Mouse (Mus musculus): ENCODE results near the gene Akirin2. TPM values are rescaled to one million over a fixed set of nuclear protein-coding genes. Genes with fewer than 3 reads are reported as not detected.

The Akirin2 gene
- total and polyA plus RNA-seq, 2 experiments from 2014 or later, result 85.7 to 103 TPM

GRCm38 (mm10) chr4:34603123-34603522 is 52.4 kb downstream of the Akirin2 start:
- no peak for TF ChIP-seq CTCF (IDR thresholded peaks at IDR 0.05)
- 66% methylated on average over 6 of the region's 6 CpGs for WGBS
- ATAC-seq (ENCODE audit: low FRiP score) (no peak), DNase-seq (ENCODE audit: low spot score) (peak; percentile 67)
- H3K9ac ChIP-seq (replicated peaks; ENCODE audit: low read length, poor library complexity, severe bottlenecking), result no peak overlapping the region
- peaks cover 27% of the 10 kb centered on the region for H3K36me3 ChIP-seq (ENCODE audit: insufficient read depth, low read length)
- no peaks in the 10 kb centered on the region for H3K27me3 ChIP-seq (ENCODE audit: insufficient read depth, low read length)
- no peak overlapping the region for H3K27ac ChIP-seq (ENCODE audit: low read depth, low read length)
- H3K9me3 ChIP-seq (ENCODE audit: low read length), result no peaks in the 10 kb centered on the region
- H3K4me2 ChIP-seq (ENCODE audit: low read depth, low read length, poor library complexity, severe bottlenecking), result no peak overlapping the region
- no peak overlapping the region for H3K4me3 ChIP-seq (ENCODE audit: low read depth, low read length)
- H3K4me1 ChIP-seq (ENCODE audit: insufficient read depth, low read length), result no peaks in the 10 kb centered on the region

GRCm38 (mm10) chr4:34606658-34607057 is 55.9 kb downstream of the Akirin2 start:
- ATAC-seq (ENCODE audit: low FRiP score), result no peak
- Histone ChIP-seq H3K4me2 (ENCODE audit: low read depth, low read length, poor library complexity, severe bottlenecking) (no peak overlapping the region), H3K36me3 (ENCODE audit: insufficient read depth, low read length) (peaks cover 27% of the 10 kb centered on the region), H3K27me3 (ENCODE audit: insufficient read depth, low read length) (no peaks in the 10 kb centered on the region), H3K4me1 (ENCODE audit: insufficient read depth, low read length) (no peaks in the 10 kb centered on the region), H3K27ac (ENCODE audit: low read depth, low read length) (no peak overlapping the region), H3K9ac (replicated peaks; ENCODE audit: low read length, poor library complexity, severe bottlenecking) (no peak overlapping the region), H3K4me3 (ENCODE audit: low read depth, low read length) (no peak overlapping the region), H3K9me3 (ENCODE audit: low read length) (no peaks in the 10 kb centered on the region)
- no peak for TF ChIP-seq CTCF (IDR thresholded peaks at IDR 0.05)
- DNase-seq (ENCODE audit: low spot score), result no peak
- WGBS, result 96% methylated on average over 10 of the region's 10 CpGs

GRCm38 (mm10) chr4:34613571-34614145 is 62.9 kb downstream of the Akirin2 start:
- no peaks in the 10 kb centered on the region for H3K27me3 ChIP-seq (ENCODE audit: insufficient read depth, low read length)
- DNase-seq (ENCODE audit: low spot score) (no peak), ATAC-seq (ENCODE audit: low FRiP score) (no peak)
- H3K4me2 ChIP-seq (ENCODE audit: low read depth, low read length, poor library complexity, severe bottlenecking), result peak overlapping the region; percentile 82
- no peaks in the 10 kb centered on the region for H3K9me3 ChIP-seq (ENCODE audit: low read length)
- peak overlapping the region; percentile 67 for H3K4me3 ChIP-seq (ENCODE audit: low read depth, low read length)
- H3K27ac ChIP-seq (ENCODE audit: low read depth, low read length), result no peak overlapping the region
- peaks cover 6% of the 10 kb centered on the region; the same call in 1 of the 2 replicates for H3K36me3 ChIP-seq (ENCODE audit: insufficient read depth, low read length)
- TF ChIP-seq CTCF (IDR thresholded peaks at IDR 0.05), result no peak
- H3K4me1 ChIP-seq (ENCODE audit: insufficient read depth, low read length), result peaks cover 13% of the 10 kb centered on the region
- 73% methylated on average over 6 of the region's 6 CpGs for WGBS
- peak overlapping the region; percentile 71 for H3K9ac ChIP-seq (replicated peaks; ENCODE audit: low read length, poor library complexity, severe bottlenecking)

GRCm38 (mm10) chr4:34614630-34615094 is 63.9 kb downstream of the Akirin2 start, which contains the start of the genes Orc3 and Rars2:
Gene Orc3, minus strand, starts transcription at chr4:34614944.
Gene Rars2, plus strand, starts transcription at chr4:34614957.
- Histone ChIP-seq H3K9ac (replicated peaks; ENCODE audit: low read length, poor library complexity, severe bottlenecking) (peak within 1 kb of the TSS; percentile 71), H3K27ac (ENCODE audit: low read depth, low read length) (peak within 1 kb of the TSS; percentile 88), H3K36me3 (ENCODE audit: insufficient read depth, low read length) (peaks cover 1% of the 10 kb centered on the region; the same call in 1 of the 2 replicates), H3K9me3 (ENCODE audit: low read length) (no peaks in the 10 kb centered on the region), H3K4me1 (ENCODE audit: insufficient read depth, low read length) (peaks cover 13% of the 10 kb centered on the region), H3K4me3 (ENCODE audit: low read depth, low read length) (peak within 1 kb of the TSS; percentile 67), H3K4me2 (ENCODE audit: low read depth, low read length, poor library complexity, severe bottlenecking) (peak within 1 kb of the TSS; percentile 82), H3K27me3 (ENCODE audit: insufficient read depth, low read length) (no peaks in the 10 kb centered on the region)
- TF ChIP-seq CTCF (IDR thresholded peaks at IDR 0.05), result peak; percentile 55
- ATAC-seq (ENCODE audit: low FRiP score) (peak; percentile 98), DNase-seq (ENCODE audit: low spot score) (peak; percentile 89)
- WGBS, result under 1% methylated on average over 38 of the region's 42 CpGs

GRCm38 (mm10) chr4:34615303-34615702 is 64.6 kb downstream of the Akirin2 start:
- no peaks in the 10 kb centered on the region for H3K27me3 ChIP-seq (ENCODE audit: insufficient read depth, low read length)
- H3K27ac ChIP-seq (ENCODE audit: low read depth, low read length), result peak overlapping the region; percentile 88
- H3K4me1 ChIP-seq (ENCODE audit: insufficient read depth, low read length), result peaks cover 13% of the 10 kb centered on the region
- ATAC-seq (ENCODE audit: low FRiP score), result peak; percentile 38; the same call in 1 of the 2 replicates
- H3K36me3 ChIP-seq (ENCODE audit: insufficient read depth, low read length), result no peaks in the 10 kb centered on the region
- H3K4me3 ChIP-seq (ENCODE audit: low read depth, low read length), result peak overlapping the region; percentile 67
- no peak for TF ChIP-seq CTCF (IDR thresholded peaks at IDR 0.05)
- DNase-seq (ENCODE audit: low spot score), result peak; percentile 12
- H3K9ac ChIP-seq (replicated peaks; ENCODE audit: low read length, poor library complexity, severe bottlenecking), result peak overlapping the region; percentile 71
- no peaks in the 10 kb centered on the region for H3K9me3 ChIP-seq (ENCODE audit: low read length)
- peak overlapping the region; percentile 82 for H3K4me2 ChIP-seq (ENCODE audit: low read depth, low read length, poor library complexity, severe bottlenecking)
- WGBS, result 2% methylated on average over 13 of the region's 13 CpGs

GRCm38 (mm10) chr4:34616146-34616545 is 65.4 kb downstream of the Akirin2 start:
- ATAC-seq (ENCODE audit: low FRiP score), result no peak
- peak overlapping the region; percentile 82 for H3K4me2 ChIP-seq (ENCODE audit: low read depth, low read length, poor library complexity, severe bottlenecking)
- H3K27ac ChIP-seq (ENCODE audit: low read depth, low read length), result no peak overlapping the region; the same call in 1 of the 2 replicates
- H3K9ac ChIP-seq (replicated peaks; ENCODE audit: low read length, poor library complexity, severe bottlenecking), result peak overlapping the region; percentile 71
- no peak for DNase-seq (ENCODE audit: low spot score)
- 51% methylated on average over 8 of the region's 8 CpGs for WGBS
- H3K36me3 ChIP-seq (ENCODE audit: insufficient read depth, low read length), result no peaks in the 10 kb centered on the region
- peak overlapping the region; percentile 67 for H3K4me3 ChIP-seq (ENCODE audit: low read depth, low read length)
- no peak for TF ChIP-seq CTCF (IDR thresholded peaks at IDR 0.05)
- peaks cover 13% of the 10 kb centered on the region for H3K4me1 ChIP-seq (ENCODE audit: insufficient read depth, low read length)
- H3K27me3 ChIP-seq (ENCODE audit: insufficient read depth, low read length), result no peaks in the 10 kb centered on the region
- no peaks in the 10 kb centered on the region for H3K9me3 ChIP-seq (ENCODE audit: low read length)

Other genes starting within 250 kb of the Akirin2 start
- 57.2 and 76.1 TPM in 2 replicates for gene Orc3, start 64.0 kb downstream of the Akirin2 start, total RNA-seq (2014; rRNA removed)
- 61.3 and 65.0 TPM in 2 replicates for gene Orc3, start 64.0 kb downstream of the Akirin2 start, polyA plus RNA-seq (2015; fragmentation: Nextera tagmentation; extraction: Ambion mirVana)
- 24.1 and 26.7 TPM in 2 replicates for gene Rars2, start 64.0 kb downstream of the Akirin2 start, total RNA-seq (2014; rRNA removed)
- gene Rars2, start 64.0 kb downstream of the Akirin2 start, polyA plus RNA-seq (2015; fragmentation: Nextera tagmentation; extraction: Ambion mirVana), result 43.0 and 44.9 TPM in 2 replicates
- gene Slc35a1, start 136.5 kb downstream of the Akirin2 start, total RNA-seq (2014; rRNA removed), result 19.8 and 22.2 TPM in 2 replicates
- 32.9 and 35.7 TPM in 2 replicates for gene Slc35a1, start 136.5 kb downstream of the Akirin2 start, polyA plus RNA-seq (2015; fragmentation: Nextera tagmentation; extraction: Ambion mirVana)
- gene Cfap206, start 179.3 kb downstream of the Akirin2 start, total RNA-seq (2014; rRNA removed), result 2.1 and 7.0 TPM in 2 replicates
- gene Cfap206, start 179.3 kb downstream of the Akirin2 start, polyA plus RNA-seq (2015; fragmentation: Nextera tagmentation; extraction: Ambion mirVana), result 2.5 and 2.9 TPM in 2 replicates
- gene Gm136, start 205.3 kb downstream of the Akirin2 start, total RNA-seq (2014; rRNA removed), result not detected in 2 replicates
- 0.11 TPM in 1 of 2 replicates, not detected in the other for gene Gm136, start 205.3 kb downstream of the Akirin2 start, polyA plus RNA-seq (2015; fragmentation: Nextera tagmentation; extraction: Ambion mirVana)
- 9.9 and 15.3 TPM in 2 replicates for gene Smim8, start 227.5 kb downstream of the Akirin2 start, total RNA-seq (2014; rRNA removed)
- 48.8 and 52.3 TPM in 2 replicates for gene Smim8, start 227.5 kb downstream of the Akirin2 start, polyA plus RNA-seq (2015; fragmentation: Nextera tagmentation; extraction: Ambion mirVana)

Data from midbrain, postnatal 0 days (tissue).